Mouse (Mus musculus) neutrophil, adult 5-6 weeks (primary cell): ENCODE results near the gene Susd1. TPM values are rescaled to one million over a fixed set of nuclear protein-coding genes. Genes with fewer than 3 reads are reported as not detected.

Experiments
- ATAC-seq: fragments of 151-379, 151-347 bp; 2 replicates; pipeline ENCODE4 v1.8.0; 2017; ENCODE audit warnings: mild to moderate bottlenecking, moderate TSS enrichment; ENCODE audit not compliant: insufficient number of reproducible peaks, poor library complexity, low FRiP score, severe bottlenecking; ENCODE audit errors: extremely low read depth
- total RNA-seq: library from RNA; stranded (forward); fragments of 200-1000 nt; gene quantifications from 2 replicates; pipeline ENCODE4 v1.2.3, GENCODE M21; 2017

Susd1 gene
- 111 and 119 TPM in 2 replicates for total RNA-seq

DNA sequence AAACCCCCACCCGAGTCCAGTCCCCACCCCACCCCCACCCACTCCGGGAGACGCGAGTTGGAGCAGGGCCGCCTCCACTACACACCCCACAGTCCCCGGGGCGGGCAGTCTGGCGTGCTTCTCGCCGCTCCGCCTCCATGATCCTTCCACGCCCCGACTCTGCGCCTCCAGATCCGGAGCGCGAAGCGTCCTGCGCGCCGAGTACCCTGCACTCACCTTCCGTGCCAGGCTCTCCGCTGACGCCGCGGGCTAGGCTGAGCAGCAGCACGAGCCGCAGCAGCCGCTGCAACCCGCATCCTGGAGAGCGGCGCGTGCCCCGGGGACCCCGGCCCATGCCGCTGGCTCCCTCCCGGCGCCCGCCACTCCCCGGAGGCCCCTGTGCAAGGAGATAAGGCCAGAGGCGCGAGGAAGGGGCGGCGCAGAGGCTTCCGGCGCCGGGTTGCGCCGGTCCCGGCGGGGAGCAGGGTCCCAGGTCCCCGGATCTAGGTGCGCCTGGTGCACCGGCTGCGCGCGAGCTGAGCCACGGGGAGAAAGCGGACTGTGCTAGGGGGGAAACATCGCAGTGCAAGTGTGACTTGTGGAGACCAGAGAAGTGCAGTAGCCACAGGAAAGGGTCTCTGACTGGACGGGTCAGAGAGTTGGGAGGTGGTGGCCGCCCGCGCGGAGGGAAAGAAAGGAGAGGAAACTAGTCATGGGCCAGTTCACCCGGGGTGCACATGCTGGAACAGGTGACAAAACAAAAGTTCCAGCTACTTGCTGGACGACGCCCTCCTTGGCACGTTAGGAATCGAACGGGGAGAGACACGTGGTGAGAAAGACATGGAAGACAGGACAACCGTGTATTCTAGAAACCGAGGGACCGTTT, at the start of gene Susd1:
Gene Susd1 (minus strand): TSS at position 644 of the 865 bp plus-strand sequence.
- ATAC-seq, result peak; percentile 44

DNA sequence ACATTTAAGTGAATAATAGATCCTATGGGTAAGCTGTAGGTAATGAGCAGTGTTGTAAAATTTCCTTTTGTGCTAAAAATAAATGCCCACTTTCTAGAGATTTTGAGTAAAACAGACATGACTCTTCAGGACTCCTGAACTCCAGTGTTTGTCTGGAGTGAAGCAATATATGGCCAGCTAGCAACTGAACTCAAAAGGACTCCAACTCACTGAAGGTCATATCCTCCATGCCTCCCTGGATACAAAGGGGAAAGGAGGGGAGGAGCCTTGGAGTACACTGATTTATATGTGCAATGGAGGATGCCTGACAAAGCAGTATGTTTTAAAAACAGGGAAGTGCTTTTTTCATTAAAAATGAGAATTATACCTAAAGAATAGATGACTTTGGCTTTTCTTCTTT, 32.9 kb upstream of the Susd1 start:
- no peak for ATAC-seq

DNA sequence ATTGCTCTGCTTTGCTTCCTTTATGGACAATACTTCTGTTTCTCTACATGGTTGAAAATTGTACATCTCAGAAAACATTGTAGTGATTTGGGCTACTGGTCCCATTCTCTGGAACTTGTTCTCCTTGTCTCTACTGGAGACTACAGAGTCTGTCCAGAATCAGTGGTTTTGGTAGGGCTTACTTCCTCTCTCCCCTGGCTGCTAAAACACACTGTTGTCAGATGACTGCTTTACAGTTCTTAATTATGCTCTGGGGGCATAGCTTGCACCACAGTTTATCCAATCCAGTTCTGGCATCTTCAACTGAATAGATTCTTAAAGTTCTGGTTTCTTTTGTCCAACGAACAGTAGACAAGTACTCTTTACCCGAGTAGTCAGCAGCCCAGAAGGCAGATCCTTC, 27.0 kb upstream of the Susd1 start:
- ATAC-seq, result no peak

DNA sequence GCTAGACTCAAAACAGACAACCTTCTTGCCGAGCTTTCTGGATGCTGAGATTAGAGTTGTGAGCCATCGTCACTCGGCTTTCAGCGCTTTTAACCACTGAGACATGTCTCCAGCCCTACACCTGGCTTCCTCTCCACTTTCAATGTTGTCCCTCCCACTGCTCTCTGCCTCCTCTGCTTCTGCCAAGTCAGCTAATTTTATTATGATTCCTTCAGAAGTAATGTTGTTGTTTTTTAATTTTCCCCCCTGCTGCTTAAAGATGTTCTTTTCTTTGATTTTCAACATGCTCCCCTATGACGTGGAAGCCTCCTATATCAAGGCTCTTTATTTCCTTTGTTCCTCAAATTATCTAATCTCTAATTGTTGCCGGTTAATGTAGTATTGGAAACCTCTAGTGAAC, 26.2 kb upstream of the Susd1 start:
- no peak for ATAC-seq

DNA sequence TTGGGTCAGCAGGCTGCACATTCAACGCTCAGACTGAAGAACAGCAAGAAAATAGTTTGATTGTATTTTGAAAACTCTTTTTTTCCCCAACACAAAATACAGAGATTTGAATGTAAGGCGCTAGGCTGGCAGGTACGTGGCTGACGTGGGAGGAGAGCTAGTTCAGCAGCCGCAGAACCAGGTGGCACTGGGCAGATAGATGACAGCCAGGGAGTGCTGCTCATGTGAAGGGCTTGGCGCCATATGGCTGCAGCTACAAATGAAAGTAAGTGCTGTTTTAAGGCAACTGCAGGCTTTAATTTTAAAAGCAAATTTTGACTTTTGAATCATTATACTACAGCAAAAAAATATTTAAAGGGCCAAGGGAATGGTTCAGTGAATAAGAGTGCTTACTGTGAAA, 24.1 kb upstream of the Susd1 start:
- ATAC-seq, result no peak

DNA sequence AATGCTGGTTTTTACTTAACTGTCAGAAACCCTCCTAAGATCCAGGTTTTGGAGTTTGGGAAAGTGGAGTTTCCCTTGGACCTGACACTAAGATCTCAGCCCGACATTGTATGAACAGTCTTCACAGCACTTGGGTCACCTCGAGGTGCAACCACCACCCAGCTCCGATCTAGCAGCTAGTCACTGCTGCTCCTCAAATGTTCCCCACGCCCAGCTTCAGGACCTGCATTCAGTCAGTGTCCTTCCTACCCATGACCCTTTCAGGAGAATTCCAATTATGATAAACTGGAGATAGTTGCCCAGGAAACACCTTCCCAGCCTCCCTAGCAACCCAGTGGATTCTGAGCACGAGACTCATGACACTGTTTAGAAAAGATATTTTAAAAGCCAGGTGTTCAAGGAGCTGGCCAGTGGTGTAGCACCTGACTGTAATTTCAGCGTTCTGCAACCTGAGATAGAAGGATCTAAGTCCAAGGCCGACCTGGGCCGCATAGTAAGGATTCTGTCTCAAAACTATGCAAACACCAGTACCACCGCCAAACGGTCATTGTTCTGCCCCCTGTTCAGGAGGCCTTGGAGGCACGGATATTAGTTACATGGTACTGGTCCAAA, 22.8 kb upstream of the Susd1 start:
- ATAC-seq, result no peak

DNA sequence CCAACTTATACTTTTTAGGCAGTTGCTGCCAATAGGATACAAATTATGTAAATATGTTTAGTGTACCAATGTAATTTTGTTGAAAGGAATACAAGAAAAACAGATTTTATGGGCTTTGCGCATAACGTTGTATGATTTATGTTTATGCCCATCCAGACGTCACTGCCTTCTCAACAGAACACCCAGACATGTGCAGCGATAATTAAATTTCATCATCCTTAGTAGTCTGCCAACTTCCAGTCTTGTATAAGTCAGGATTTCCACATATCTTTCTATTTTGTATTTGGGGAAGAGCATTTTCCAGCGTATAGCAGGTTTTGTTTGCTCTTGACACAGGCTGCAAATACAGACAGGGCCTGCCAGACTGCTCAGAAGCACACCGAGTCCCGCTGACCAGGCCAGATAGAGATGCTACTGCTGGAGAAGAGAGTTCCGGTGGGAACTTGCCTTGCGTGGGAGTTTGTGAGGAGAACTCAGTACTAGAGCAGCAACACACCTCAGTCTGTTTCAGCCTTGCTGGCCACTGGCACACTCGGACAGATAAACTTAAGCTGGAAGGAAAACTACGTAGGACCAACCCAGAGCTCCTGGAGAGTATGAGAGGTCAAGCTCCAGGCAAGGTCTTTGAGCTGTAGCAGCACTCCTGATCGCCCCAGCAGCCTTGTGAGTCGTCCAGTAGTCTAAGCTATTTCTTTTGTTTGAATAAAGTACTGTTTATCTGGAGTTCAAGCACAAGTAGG, 21.0 kb upstream of the Susd1 start:
- ATAC-seq, result no peak

DNA sequence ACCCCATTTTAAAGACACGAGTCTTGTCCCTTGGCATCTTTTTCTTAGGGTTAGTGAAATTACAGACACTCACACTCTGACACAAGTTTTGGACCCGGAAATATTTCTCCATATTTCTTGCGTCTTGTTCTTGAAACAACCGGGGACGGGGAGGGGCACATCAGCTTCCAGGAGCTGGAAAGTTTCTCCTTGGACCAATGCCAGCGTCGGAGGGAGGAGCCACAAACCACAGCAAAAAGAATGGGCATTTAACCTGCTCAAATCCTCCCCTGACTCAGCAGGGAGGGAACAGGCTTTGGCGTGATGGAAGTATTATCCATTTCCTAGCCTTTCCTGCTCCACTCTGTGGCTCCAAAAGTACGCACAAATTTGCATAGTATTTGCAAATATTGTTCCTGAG, 19.5 kb upstream of the Susd1 start:
- no peak for ATAC-seq

DNA sequence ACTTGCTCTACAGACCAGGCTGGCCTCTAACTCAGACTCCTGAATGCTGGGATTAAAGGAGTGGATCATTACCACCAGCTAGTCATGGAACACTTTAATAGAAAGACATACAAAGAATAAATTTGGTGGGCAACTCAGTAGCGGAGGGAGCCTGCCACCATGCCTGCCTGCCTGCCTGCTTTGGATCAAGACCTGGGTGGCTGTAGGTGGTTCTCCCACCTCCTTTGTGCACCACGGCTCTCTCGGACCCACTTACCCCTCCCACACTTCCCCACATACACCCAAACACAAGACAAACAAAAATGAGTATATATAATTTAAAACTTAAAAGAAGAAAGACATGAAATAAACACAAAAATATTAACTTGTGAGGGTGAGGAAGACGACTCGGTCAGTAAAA, 18.7 kb upstream of the Susd1 start:
- ATAC-seq, result no peak

DNA sequence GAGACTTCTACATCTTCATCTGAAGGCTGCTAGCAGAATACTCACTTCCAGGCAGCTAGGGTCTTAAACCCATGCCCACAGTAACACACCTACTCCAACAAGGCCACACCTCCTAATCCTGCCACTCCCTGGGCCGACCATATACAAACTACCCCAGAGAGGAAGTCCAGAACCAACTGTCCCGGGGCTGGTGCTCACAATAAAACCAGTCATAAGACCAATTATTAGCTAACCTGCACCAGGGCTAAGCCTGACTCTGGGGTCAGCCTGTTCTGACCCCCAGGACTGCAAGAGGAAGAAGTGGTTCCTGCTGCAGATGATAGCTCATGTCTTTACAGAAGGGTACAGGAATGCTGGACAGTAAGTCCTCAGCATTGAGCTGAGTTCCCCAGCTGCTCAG, 17.0 kb upstream of the Susd1 start:
- no peak for ATAC-seq

DNA sequence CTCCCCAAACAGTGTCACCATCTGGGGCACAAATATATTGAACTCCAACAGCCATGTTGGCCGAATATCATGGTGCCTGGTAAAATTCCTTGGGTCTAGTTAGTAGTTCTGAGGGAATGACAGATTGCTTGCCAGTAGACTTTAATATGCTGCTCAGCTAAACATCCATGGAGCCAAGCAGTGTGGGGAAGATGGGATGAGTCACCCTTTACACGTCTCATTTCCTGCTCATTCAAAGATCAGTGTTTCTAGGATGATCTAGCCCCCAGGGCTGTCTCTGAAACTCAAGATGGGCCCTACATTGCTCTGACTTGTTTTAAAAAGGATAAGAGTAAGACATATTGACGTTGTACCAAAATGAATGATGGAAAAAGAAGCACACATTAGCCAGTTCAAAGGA, 15.6 kb upstream of the Susd1 start:
- no peak for ATAC-seq

DNA sequence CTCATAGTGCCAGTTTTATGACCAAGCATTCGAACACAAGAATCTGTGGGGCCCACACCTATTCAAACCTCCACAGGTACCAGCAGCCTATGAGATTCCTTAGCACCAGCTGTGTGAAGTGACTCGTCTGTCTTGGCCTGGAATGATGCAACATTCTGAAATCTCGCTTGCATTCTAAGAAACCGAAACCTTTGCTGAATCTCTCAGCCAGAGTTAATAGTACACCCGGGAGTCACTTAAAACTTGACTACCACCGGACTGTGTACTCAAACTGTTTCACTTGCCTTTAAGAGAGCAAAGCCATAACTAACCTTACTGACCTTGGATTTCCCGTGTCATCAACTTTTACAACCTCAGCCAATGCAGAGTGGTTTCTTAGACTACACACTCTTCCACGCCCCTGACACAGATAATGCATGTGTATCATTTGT, 14.1 kb upstream of the Susd1 start:
- peak; percentile 37; the same call in 1 of the 2 replicates for ATAC-seq

DNA sequence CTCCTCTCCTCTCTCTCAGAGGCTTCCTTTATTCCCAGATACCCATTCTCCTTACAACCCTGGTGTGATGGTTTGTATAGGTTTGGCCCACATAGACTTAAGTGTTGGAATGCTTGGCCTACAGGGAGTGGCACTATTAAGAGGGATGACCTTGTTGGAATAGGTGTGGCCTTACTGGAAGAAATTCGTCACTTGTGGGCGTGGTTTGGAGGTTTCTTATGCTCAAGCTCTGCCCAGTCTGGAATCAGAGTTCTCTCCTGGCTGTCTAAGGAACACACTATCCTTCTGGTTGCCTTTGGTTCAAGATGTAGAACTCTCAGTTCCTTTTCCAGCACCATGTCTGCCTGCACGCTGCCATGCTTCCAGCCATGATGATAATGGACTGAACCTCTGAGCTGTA, 12.5 kb upstream of the Susd1 start:
- no peak for ATAC-seq

DNA sequence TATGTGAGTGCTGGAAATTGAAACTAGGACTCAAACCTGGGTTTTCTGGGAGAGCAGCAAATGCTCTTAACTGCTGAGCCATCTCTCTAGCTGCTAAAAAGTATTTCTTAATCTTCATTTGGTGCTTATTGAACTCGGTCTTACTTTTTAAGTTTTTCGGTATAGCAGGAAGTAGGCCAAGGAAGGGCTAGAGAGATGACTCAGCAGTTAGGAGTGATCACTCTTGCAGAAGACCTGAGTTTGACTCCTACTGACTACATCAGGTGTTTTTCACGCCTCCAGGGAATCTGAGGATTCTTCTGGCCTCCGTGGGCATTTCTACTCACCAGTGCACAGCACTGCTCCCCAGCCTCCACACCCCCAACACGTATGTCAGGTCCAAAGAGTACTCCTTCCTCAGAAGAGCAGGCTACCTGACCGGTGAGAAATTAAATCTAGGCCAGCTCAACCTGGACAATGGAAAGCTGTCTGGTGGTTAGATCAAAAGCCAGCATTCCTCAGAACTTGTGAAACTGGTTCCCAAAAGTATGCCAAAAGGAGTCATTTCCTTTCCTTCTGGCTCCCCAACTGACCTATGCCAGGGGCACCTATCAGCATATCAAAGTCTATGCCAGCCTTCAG, 11.9 kb upstream of the Susd1 start:
- no peak for ATAC-seq

DNA sequence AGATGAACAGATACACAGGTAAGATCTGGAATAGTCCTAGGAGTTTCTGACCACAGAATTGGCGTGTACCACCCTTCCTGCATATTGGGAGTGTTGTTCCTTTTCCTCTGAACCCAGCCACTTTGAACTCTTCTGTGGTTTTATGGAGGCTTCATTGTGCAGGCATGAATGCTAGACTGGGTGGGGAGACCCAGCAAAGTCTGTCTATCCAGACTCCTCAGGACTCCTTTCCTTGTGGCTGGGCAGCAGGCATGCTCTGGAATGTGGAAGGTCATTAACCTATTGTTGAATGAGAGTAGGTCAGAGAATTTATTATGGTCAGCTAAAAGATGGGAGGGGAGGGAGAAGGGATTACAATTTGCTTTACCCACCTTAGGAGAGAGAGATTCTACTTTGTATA, 8.9 kb upstream of the Susd1 start:
- no peak for ATAC-seq

DNA sequence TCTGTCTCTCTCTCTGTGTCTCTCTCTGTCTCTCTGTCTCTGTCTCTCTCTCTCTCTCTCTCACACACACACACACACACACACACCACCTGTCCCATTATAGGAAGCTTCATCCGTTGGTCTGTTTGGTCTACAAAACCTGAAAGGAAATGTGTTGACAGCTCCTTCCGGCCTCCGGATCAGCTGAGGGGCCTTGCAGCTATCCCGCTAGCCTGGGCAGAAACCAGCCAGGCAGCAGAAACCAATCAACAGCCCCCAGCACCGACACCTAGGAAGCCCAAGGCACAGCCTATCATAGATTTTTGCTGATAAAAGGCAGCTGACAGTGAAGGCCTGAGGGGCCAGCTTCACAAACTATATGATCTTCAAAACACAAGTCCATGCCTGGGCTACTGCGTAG, 7.1 kb upstream of the Susd1 start:
- ATAC-seq, result no peak

DNA sequence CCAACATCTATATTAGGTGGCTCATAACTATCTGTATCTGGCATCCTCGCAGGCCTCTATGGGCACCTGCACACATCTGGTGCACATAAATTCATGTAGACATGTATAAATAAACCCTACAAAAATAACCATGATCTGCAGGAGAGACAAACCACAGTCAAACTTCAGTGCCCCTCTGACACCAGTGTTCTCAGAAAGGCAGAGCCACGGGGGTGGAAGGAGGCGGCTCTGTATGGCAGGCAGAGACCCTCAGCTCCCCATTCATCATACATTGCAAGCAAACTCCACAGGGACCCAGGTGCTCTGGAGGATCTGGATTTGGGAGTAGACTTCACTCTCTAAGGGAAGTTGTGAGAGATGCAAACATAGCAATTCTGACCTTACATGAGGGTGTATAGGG, 6.6 kb upstream of the Susd1 start:
- ATAC-seq, result no peak

DNA sequence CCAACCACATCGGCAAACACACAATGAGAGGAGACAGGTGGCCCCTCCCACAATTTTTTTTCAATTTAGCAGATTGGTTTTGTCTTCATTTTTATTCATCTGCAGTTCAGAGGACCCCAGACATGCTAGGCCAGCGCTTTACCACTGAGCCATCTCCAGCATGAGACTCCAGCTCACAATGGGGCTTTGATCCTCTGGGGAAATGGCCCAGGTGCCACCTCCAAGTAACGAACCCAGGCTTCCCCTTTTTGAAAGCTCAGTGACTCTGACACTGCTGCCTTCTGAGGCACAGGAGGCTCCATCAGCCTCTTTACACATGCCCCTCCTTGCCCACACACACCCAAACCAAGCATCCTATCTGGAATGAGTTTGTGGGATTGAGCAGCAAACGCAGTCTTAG, 5.7 kb upstream of the Susd1 start:
- ATAC-seq, result peak; percentile 61

DNA sequence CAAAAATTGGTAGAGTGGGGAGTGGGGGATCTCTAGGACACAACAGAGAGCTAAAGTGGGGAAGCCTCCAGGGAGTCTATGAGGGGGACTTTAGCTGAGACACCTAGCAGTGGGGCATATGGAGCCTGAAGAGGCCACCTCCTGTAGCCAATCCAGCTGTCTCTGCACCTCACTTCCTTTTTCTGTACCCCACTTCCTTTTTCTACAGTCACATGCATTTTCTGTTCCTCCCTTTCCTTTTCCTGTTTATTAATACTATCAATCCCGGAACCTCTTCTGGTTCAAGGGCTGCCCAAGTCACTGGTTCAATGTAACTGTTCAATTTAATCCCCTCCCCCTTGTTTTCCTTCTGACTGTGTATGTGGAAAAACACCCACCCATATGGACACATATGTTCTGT, 2.8 kb upstream of the Susd1 start:
- ATAC-seq, result peak; percentile 45

DNA sequence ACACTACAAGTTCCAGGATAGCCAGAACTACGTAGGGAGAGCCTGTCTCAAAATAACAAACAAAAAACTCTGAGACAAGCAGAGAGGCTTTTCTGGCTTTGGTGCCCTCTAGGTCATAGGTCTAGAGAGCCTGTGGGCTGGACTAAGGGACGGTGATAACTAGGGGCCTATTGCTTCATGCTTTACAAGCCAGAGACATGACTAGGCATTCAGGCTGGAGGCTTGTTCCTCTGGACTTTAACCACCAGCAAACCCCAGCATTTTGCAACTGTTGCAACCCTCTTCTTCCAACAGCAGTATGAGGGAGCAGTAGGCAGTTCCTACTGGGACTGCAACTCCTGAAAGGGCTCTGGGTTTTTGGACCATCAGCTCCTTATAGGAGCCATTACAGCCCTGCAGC, 1.5 kb upstream of the Susd1 start:
- ATAC-seq, result peak; percentile 66
